In the genomic region with DNA sequence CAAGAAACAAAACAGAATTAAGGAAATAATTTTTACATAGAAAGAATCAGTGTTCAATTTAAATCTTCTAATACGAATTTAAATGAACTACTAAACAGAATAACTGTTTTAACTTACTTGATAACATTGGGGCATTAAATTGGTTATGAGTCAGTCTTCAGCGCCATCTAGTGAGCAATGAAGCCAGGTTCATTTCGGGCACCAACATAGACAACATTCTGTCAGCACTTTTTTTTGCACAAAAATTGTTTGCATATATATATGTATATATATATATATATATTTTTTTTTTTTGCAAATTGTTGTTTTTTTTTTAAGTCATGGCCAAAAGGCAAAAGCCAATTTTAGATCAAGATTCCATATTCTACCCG, we compare ENCODE assay signal across 8 mouse cellular contexts.
DNase-seq lines count a peak whose midpoint lies in the region; ATAC-seq and TF ChIP-seq lines count a peak whose summit lies in the region.

No protein-coding gene starts in this region.

- no peaks in the 10 kb centered on the region for H3K27me3 ChIP-seq in midbrain, postnatal 0 days (ENCODE audit: insufficient read depth, low read length)
- H3K27me3 ChIP-seq in midbrain, embryonic 16.5 days (ENCODE audit: control insufficient read depth, insufficient read depth, low read depth, low read length), result no peaks in the 10 kb centered on the region

- TF ChIP-seq CTCF in midbrain, postnatal 0 days (IDR thresholded peaks at IDR 0.05), result peak; percentile 83

- ATAC-seq in midbrain, postnatal 0 days (ENCODE audit: low FRiP score), result no peak
- ATAC-seq in midbrain, embryonic 16.5 days, result no peak
- ATAC-seq in activated CD4-positive, CD25-positive, alpha-beta regulatory T cell, adult 4 months, result peak; percentile 76

- no peaks in the 10 kb centered on the region for H3K9me3 ChIP-seq in midbrain, postnatal 0 days (ENCODE audit: low read length)
- H3K9me3 ChIP-seq in midbrain, embryonic 16.5 days (replicated peaks; ENCODE audit: control insufficient read depth, low read length, poor library complexity, severe bottlenecking), result no peaks in the 10 kb centered on the region

- no peak overlapping the region for H3K4me3 ChIP-seq in midbrain, postnatal 0 days (ENCODE audit: low read depth, low read length)
- no peak overlapping the region for H3K4me3 ChIP-seq in midbrain, embryonic 16.5 days (ENCODE audit: low read depth, low read length)

- no peaks in the 10 kb centered on the region for H3K36me3 ChIP-seq in midbrain, postnatal 0 days (ENCODE audit: insufficient read depth, low read length)
- no peaks in the 10 kb centered on the region for H3K36me3 ChIP-seq in midbrain, embryonic 16.5 days (ENCODE audit: control insufficient read depth, insufficient read depth, low read length)

- peak; percentile 64 for DNase-seq in gastrocnemius, adult 18-20 months (ENCODE audit: low spot score)
- no peak for DNase-seq in gastrocnemius, postnatal 10 days
- peak; percentile 79 for DNase-seq in midbrain, postnatal 0 days (ENCODE audit: low spot score)
- peak; percentile 78 for DNase-seq in kidney, adult 9 months
- DNase-seq in natural killer cell, adult 2 months (ENCODE audit: low spot score in 2 of 2), result peak; percentile 20 to 37
- no peak for DNase-seq in urinary bladder, postnatal 10 days (ENCODE audit: low spot score)

- no peak overlapping the region for H3K27ac ChIP-seq in midbrain, postnatal 0 days (ENCODE audit: low read depth, low read length)
- no peak overlapping the region for H3K27ac ChIP-seq in midbrain, embryonic 16.5 days (ENCODE audit: low read length)

- WGBS in midbrain, postnatal 0 days, result 41% methylated on average over 4 of the region's 4 CpGs
- WGBS in midbrain, embryonic 16.5 days, result 45% methylated on average over 4 of the region's 4 CpGs

- H3K9ac ChIP-seq in midbrain, postnatal 0 days (replicated peaks; ENCODE audit: low read length, poor library complexity, severe bottlenecking), result no peak overlapping the region
- H3K9ac ChIP-seq in midbrain, embryonic 16.5 days (ENCODE audit: low read depth, low read length), result no peak overlapping the region

- no peak overlapping the region for H3K4me2 ChIP-seq in midbrain, postnatal 0 days (ENCODE audit: low read depth, low read length, poor library complexity, severe bottlenecking)
- no peak overlapping the region for H3K4me2 ChIP-seq in midbrain, embryonic 16.5 days (ENCODE audit: low read length)

- H3K4me1 ChIP-seq in midbrain, postnatal 0 days (ENCODE audit: insufficient read depth, low read length), result no peaks in the 10 kb centered on the region
- H3K4me1 ChIP-seq in midbrain, embryonic 16.5 days (ENCODE audit: control insufficient read depth, insufficient read depth, low read length), result no peaks in the 10 kb centered on the region

Comparison
In these comparisons a context has a peak if more than half of its experiments do, and no peak if none do; other contexts are left out.
1. DNase-seq: peak in gastrocnemius, adult 18-20 months (single experiment), midbrain, postnatal 0 days (single experiment), kidney, adult 9 months (single experiment) and natural killer cell, adult 2 months (2 of 2); none in gastrocnemius, postnatal 10 days (single experiment) and urinary bladder, postnatal 10 days (single experiment).